Mouse (Mus musculus) liver, embryonic 14.5 days (tissue): ENCODE measurements at regions not wholly inside any gene's neighbourhood (a gene's known extent, or its start where the extent isn't known, plus 50 kb on each side); places are given as distances from the start of the nearest gene placed in this dataset.

Experiments used
- ATAC-seq: fragments of 200-750 bp; cut with Nextera tagmentation; 2 replicates; pipeline ENCODE4 v1.8.0; 2017; ENCODE audit warnings: moderate number of reproducible peaks, mild to moderate bottlenecking, moderate library complexity; ENCODE audit not compliant: insufficient read depth
- DNase-seq, 3 experiments: peaks; one replicate each; pipeline ENCODE4 v3.0.0-alpha.2; 2012 to 2013; ENCODE audit warnings: low read depth in 3 of 3, low spot score in 3 of 3
- H3K27ac ChIP-seq: fragments of 300-500 bp; sonication (generic); 2 replicates; pipeline ENCODE4 v1.5.1; 2014; ENCODE audit warnings: moderate library complexity, mild to moderate bottlenecking, control low read depth, inconsistent platforms
- H3K27me3 ChIP-seq: fragments of 300-500 bp; sonication (generic); 2 replicates; pipeline ENCODE4 v1.6.1; 2014; ENCODE audit warnings: mild to moderate bottlenecking, low read length, moderate library complexity; ENCODE audit not compliant: control insufficient read depth, insufficient read depth
- H3K36me3 ChIP-seq: fragments of 300-500 bp; sonication (generic); replicated peaks from 2 replicates; pipeline ENCODE4 v1.6.1; 2014; ENCODE audit warnings: low read depth; ENCODE audit not compliant: control insufficient read depth, insufficient read depth
- H3K4me1 ChIP-seq, 2 experiments: fragments of 200-500 bp in 1 of 2; fragments of 300-500 bp in 1 of 2; sonication (generic) in 1 of 2; replicated peaks; 2 replicates each; pipeline ENCODE4 v1.6.1; 2012 to 2014; ENCODE audit warnings: antibody characterized with exemption in 1 of 2, inconsistent platforms in 1 of 2, low read length in 1 of 2; ENCODE audit not compliant: control insufficient read depth in 2 of 2, insufficient read depth in 2 of 2
- H3K4me2 ChIP-seq: fragments of 300-500 bp; sonication (generic); 2 replicates; pipeline ENCODE4 v1.6.1; 2014; ENCODE audit warnings: low read depth, mild to moderate bottlenecking, control low read depth, moderate library complexity
- H3K4me3 ChIP-seq, 2 experiments: fragments of 200-500 bp in 1 of 2; fragments of 300-500 bp in 1 of 2; sonication (generic) in 1 of 2; 2 replicates each; pipeline ENCODE4 v1.5.1; 2012 to 2014; ENCODE audit warnings: low read depth in 2 of 2, low read length in 2 of 2, mild to moderate bottlenecking in 2 of 2, control low read depth in 1 of 2, inconsistent platforms in 1 of 2, moderate library complexity in 1 of 2; ENCODE audit not compliant: insufficient read depth in 1 of 2
- H3K9ac ChIP-seq: fragments of 300-500 bp; sonication (generic); replicated peaks from 2 replicates; pipeline ENCODE4 v1.6.1; 2014; ENCODE audit warnings: mild to moderate bottlenecking, control low read depth, moderate library complexity
- H3K9me3 ChIP-seq: fragments of 300-500 bp; sonication (generic); 2 replicates; pipeline ENCODE4 v1.6.1; 2016; ENCODE audit warnings: low read length, mixed read lengths; ENCODE audit not compliant: control insufficient read depth
- CTCF ChIP-seq: IDR thresholded peaks from 2 replicates; pipeline ENCODE4 v1.5.1; 2016; ENCODE audit warnings: antibody characterized with exemption, low read depth, control low read depth
- EP300 ChIP-seq: IDR thresholded peaks from 2 replicates; pipeline ENCODE4 v1.6.1; 2016; ENCODE audit warnings: antibody characterized with exemption, low read depth
- WGBS: fragments of 180-500 bp; shearing (Covaris S2); extraction: QIAGEN DNeasy Blood & Tissue Kit; methylation state at CpG from one replicate; pipeline ENCODE4 v1.1.7; 2014; ENCODE audit not compliant: insufficient replicate concordance; 5-methylcytosine and 5-hydroxymethylcytosine counted together

DNA sequence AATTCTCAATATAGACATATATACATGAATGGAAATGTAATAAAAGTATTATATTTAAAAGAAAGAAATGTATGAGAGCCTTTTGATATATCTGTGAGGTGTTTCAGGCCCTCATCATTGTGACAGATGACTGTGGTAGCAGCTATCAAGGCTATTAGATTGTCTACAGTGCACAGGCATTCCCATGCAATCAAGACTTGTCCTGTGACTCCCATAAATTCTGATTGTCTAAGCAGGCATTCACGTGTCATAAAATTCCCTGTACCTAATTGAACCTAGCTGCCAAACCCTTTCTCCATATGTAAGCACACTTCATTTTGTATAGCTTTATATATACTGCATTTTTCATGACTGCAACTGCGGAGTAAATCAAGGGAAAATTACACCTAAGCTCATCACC, 301.3 kb downstream of the Arl6ip6 start:
- 51% methylated on average over 2 of the region's 2 CpGs for WGBS
- Histone ChIP-seq H3K4me2 (no peak overlapping the region), H3K36me3 (no peaks in the 10 kb centered on the region), H3K4me3 (no peak overlapping the region), H3K4me1 (no peaks in the 10 kb centered on the region), H3K9ac (no peak overlapping the region), H3K27me3 (no peaks in the 10 kb centered on the region), H3K9me3 (no peaks in the 10 kb centered on the region), H3K27ac (no peak overlapping the region)
- TF ChIP-seq CTCF, result no peak
- no peak for TF ChIP-seq EP300
- ATAC-seq (no peak), DNase-seq (no peak)

DNA sequence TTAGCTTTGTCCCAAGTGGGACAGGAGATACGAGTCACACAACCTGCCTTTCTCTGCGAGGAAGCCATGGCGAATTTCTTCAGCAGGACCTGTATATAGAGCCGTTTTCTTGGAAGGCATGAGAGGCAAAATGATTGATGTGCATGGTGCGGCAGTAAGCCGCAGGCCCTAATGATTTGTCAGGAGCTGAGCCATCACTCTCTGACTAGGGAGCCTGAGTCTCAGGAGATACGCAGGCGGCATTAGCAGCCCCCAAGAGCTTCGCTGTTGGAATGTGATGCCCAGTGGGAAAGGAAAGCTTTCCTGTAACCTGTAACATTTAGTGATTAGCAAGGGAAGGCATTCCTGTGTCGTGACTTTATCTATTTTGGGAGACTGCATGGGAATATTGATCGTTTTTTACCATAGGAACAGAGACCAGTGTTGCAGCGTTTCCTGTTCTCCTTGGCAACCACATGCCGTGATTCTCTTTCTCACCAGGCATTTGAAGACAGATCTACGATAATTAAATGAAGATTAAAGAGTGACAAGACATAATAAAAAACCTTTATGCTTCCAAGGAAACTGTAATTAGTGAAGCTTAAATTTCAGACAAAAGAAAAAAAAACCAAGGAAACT, 310.2 kb downstream of the Arl6ip6 start:
- WGBS, result 45% methylated on average over 14 of the region's 14 CpGs
- TF ChIP-seq CTCF (no peak), EP300 (no peak)
- Histone ChIP-seq H3K4me3 (no peak overlapping the region), H3K9ac (no peak overlapping the region), H3K27ac (no peak overlapping the region), H3K4me1 (no peaks in the 10 kb centered on the region), H3K4me2 (no peak overlapping the region), H3K36me3 (no peaks in the 10 kb centered on the region), H3K27me3 (no peaks in the 10 kb centered on the region), H3K9me3 (no peaks in the 10 kb centered on the region)
- ATAC-seq (no peak), DNase-seq (no peak)

DNA sequence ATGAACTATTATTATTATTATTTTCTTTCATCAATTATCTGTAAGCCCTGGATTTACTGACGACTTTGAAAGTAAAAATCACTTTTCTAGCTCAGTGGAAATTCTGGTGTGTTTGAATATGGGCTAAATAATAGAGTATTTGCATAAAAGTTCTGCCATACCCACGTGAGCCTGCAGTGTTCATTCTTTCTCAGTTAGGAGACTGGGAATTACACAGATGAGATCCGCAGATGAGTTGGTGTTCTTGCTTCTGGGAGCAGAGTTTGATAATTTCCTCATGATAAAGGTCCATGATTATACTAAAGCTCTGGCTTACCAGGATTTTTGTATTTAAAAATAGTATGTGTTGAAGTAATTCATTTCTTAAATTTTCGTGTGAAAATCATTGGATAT, 310.7 kb downstream of the Arl6ip6 start:
- Histone ChIP-seq H3K9me3 (no peaks in the 10 kb centered on the region), H3K4me3 (no peak overlapping the region), H3K27me3 (no peaks in the 10 kb centered on the region), H3K36me3 (no peaks in the 10 kb centered on the region), H3K9ac (no peak overlapping the region), H3K27ac (no peak overlapping the region), H3K4me2 (no peak overlapping the region), H3K4me1 (no peaks in the 10 kb centered on the region)
- DNase-seq, result no peak
- no peak for ATAC-seq
- WGBS, result 49% methylated on average over 4 of the region's 4 CpGs
- TF ChIP-seq CTCF (no peak), EP300 (no peak)

DNA sequence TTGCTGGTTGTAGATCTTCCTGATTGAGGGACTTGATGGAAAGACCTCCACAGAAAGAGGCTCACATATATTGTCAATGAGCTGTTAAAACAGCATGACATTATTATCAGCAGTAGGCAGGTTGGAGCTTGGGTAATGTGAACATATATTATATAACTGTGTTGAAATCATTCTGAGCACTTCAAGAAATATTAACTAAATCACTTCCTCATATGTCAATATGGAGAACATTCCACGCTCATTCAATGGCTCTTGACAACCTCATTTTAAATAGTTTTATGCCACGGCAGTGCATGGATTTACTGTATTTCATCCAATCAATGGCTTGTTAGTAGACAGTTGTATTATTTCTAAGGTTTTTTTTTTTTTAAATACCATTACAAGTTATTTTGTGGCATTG, 350.6 kb downstream of the Arl6ip6 start:
- no peak for DNase-seq
- H3K27ac ChIP-seq, result no peak overlapping the region
- no peaks in the 10 kb centered on the region for H3K4me1 ChIP-seq
- TF ChIP-seq EP300 (no peak), CTCF (no peak)
- no peak for ATAC-seq
- no peaks in the 10 kb centered on the region for H3K36me3 ChIP-seq
- H3K4me2 ChIP-seq, result no peak overlapping the region
- H3K9ac ChIP-seq, result no peak overlapping the region
- H3K27me3 ChIP-seq, result no peaks in the 10 kb centered on the region
- no peak overlapping the region for H3K4me3 ChIP-seq
- H3K9me3 ChIP-seq, result no peaks in the 10 kb centered on the region
- 60% methylated on average over 2 of the region's 2 CpGs for WGBS

DNA sequence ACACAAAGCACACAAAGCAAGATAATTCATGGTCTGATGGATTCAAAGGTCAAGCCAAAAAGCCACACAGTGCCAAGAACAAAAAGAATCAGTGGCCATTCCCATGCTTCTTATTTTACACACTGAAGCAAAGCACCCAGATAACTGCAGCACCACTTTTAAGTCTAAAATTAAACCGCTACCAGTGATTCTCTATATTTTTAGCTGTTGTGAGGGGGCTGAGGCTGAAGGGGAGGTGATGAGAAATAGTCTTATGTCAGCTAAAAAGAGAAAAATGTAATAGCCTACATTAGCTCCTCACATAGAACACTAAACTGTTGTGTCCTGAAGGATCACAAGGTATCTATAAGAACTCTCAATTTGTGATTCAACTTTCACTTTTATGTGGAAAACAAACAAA, 382.5 kb downstream of the Arl6ip6 start:
- Histone ChIP-seq H3K27ac (no peak overlapping the region), H3K9me3 (no peaks in the 10 kb centered on the region), H3K4me1 (no peaks in the 10 kb centered on the region), H3K27me3 (no peaks in the 10 kb centered on the region), H3K4me2 (no peak overlapping the region), H3K9ac (no peak overlapping the region), H3K36me3 (no peaks in the 10 kb centered on the region), H3K4me3 (no peak overlapping the region)
- TF ChIP-seq EP300 (no peak), CTCF (no peak)
- DNase-seq (no peak), ATAC-seq (no peak)
- WGBS, result 68% methylated on average over 1 of the region's 1 CpGs
